Mouse (Mus musculus) CH12.LX (cell line): ENCODE results near the gene Tinagl1. TPM values are rescaled to one million over a fixed set of nuclear protein-coding genes. Genes with fewer than 3 reads are reported as not detected.

Experiments used
- DNase-seq: peaks from one replicate; pipeline ENCODE4 v3.0.0-alpha.2; 2013; ENCODE audit errors: extremely low read depth
- H3K27ac ChIP-seq: 2 replicates; pipeline ENCODE4 v1.5.1; 2012; ENCODE audit warnings: low read depth, mild to moderate bottlenecking, control low read depth, moderate library complexity; ENCODE audit not compliant: insufficient read depth
- H3K27me3 ChIP-seq: replicated peaks from 2 replicates; pipeline ENCODE3; 2012; ENCODE audit warnings: inconsistent platforms
- H3K36me3 ChIP-seq, 2 experiments: replicated peaks in 1 of 2; 2 replicates each; pipeline versions ENCODE3 to v1.6.1; 2012; ENCODE audit warnings: inconsistent platforms in 1 of 2, low read length in 1 of 2, mild to moderate bottlenecking in 1 of 2, mixed read lengths in 1 of 2, moderate library complexity in 1 of 2; ENCODE audit not compliant: control insufficient read depth in 1 of 2, insufficient read depth in 1 of 2
- H3K4me1 ChIP-seq, 2 experiments: 2 replicates each; pipeline ENCODE4 v1.6.1; 2012; ENCODE audit warnings: inconsistent platforms in 1 of 2, moderate library complexity in 1 of 2; ENCODE audit not compliant: insufficient read depth in 2 of 2, control insufficient read depth in 1 of 2
- H3K4me2 ChIP-seq: 2 replicates; pipeline ENCODE4 v1.6.1; 2012; ENCODE audit warnings: low read depth, mild to moderate bottlenecking, control low read depth; ENCODE audit not compliant: poor library complexity, insufficient read depth, severe bottlenecking
- H3K4me3 ChIP-seq, 3 experiments: fragments of 150-350 bp in 1 of 3; sonication (generic) in 1 of 3; replicated peaks in 1 of 3; 2 replicates each; pipeline versions ENCODE3 to v1.5.1; 2011 to 2012; ENCODE audit warnings: low read depth in 2 of 3, low read length in 2 of 3, mild to moderate bottlenecking in 2 of 3, moderate library complexity in 2 of 3, control low read depth in 1 of 3, improper control_type of control experiment in 1 of 3, inconsistent platforms in 1 of 3, mixed read lengths in 1 of 3; ENCODE audit not compliant: poor library complexity in 1 of 3
- H3K79me2 ChIP-seq: replicated peaks from 2 replicates; pipeline ENCODE4 v1.6.1; 2012; ENCODE audit warnings: mild to moderate bottlenecking, moderate library complexity; ENCODE audit not compliant: control insufficient read depth, poor library complexity, insufficient read depth, severe bottlenecking; ENCODE audit errors: extremely low read depth
- H3K9ac ChIP-seq: 2 replicates; pipeline ENCODE4 v1.6.1; 2012; ENCODE audit warnings: low read depth, mild to moderate bottlenecking, control low read depth, moderate library complexity; ENCODE audit not compliant: insufficient read depth
- H3K9me3 ChIP-seq: replicated peaks from 2 replicates; pipeline ENCODE3; 2012; ENCODE audit warnings: low read length, inconsistent platforms, mixed read lengths
- CHD1 ChIP-seq: IDR thresholded peaks from 2 replicates; pipeline ENCODE4 v1.6.1; 2012; ENCODE audit warnings: low read depth, low read length, improper control_type of control experiment, inconsistent platforms
- CHD2 ChIP-seq: IDR thresholded peaks from 2 replicates; pipeline ENCODE4 v1.6.1; 2011; ENCODE audit warnings: low read length, improper control_type of control experiment
- CTCF ChIP-seq, 2 experiments: IDR thresholded peaks in 1 of 2; conservative IDR thresholded peaks in 1 of 2; 2 replicates each; pipeline ENCODE4 v1.5.1; 2011 to 2012; ENCODE audit warnings: low read depth in 2 of 2, low read length in 2 of 2, improper control_type of control experiment in 1 of 2, inconsistent platforms in 1 of 2, mild to moderate bottlenecking in 1 of 2, moderate library complexity in 1 of 2
- EP300 ChIP-seq: IDR thresholded peaks from 2 replicates; pipeline ENCODE4 v1.6.1; 2011; ENCODE audit warnings: low read length, improper control_type of control experiment
- ETS1 ChIP-seq: conservative IDR thresholded peaks from 2 replicates; pipeline ENCODE4 v1.6.1; 2012; ENCODE audit warnings: low read depth, mild to moderate bottlenecking, inconsistent platforms, low read length, improper control_type of control experiment, moderate library complexity
- GABPA ChIP-seq: IDR thresholded peaks from 2 replicates; pipeline ENCODE4 v1.6.1; 2012; ENCODE audit warnings: low read depth, low read length, improper control_type of control experiment, inconsistent platforms; ENCODE audit not compliant: insufficient replicate concordance
- HCFC1 ChIP-seq: IDR thresholded peaks from 2 replicates; pipeline ENCODE4 v1.6.1; 2012; ENCODE audit warnings: low read depth, mild to moderate bottlenecking, inconsistent platforms, low read length, improper control_type of control experiment
- JUN ChIP-seq: IDR thresholded peaks from 2 replicates; pipeline ENCODE4 v1.6.1; 2011; ENCODE audit warnings: low read depth, mild to moderate bottlenecking, low read length, improper control_type of control experiment, moderate library complexity; ENCODE audit not compliant: insufficient read depth
- JUND ChIP-seq: conservative IDR thresholded peaks from 2 replicates; pipeline ENCODE4 v1.6.1; 2011; ENCODE audit warnings: low read depth, low read length, improper control_type of control experiment
- MEF2A ChIP-seq: IDR thresholded peaks from 2 replicates; pipeline ENCODE4 v1.6.1; 2014; ENCODE audit warnings: low read depth, mild to moderate bottlenecking, inconsistent platforms, low read length, improper control_type of control experiment, borderline replicate concordance
- MYC ChIP-seq: IDR thresholded peaks from 2 replicates; pipeline ENCODE4 v1.6.1; 2011; ENCODE audit warnings: low read depth, mild to moderate bottlenecking, improper control_type of control experiment, low read length
- PAX5 ChIP-seq: IDR thresholded peaks from 2 replicates; pipeline ENCODE4 v1.6.1; 2012; ENCODE audit warnings: low read length, inconsistent platforms, mixed read lengths
- POLR2A ChIP-seq: IDR thresholded peaks from 2 replicates; pipeline ENCODE4 v1.6.1; 2011; ENCODE audit warnings: low read depth, mild to moderate bottlenecking, improper control_type of control experiment, low read length
- POLR2AphosphoS2 ChIP-seq: IDR thresholded peaks from 2 replicates; pipeline ENCODE4 v1.6.1; 2011; ENCODE audit warnings: low read depth, low read length, improper control_type of control experiment
- RAD21 ChIP-seq: IDR thresholded peaks from 2 replicates; pipeline ENCODE4 v1.6.1; 2011; ENCODE audit warnings: low read depth, mild to moderate bottlenecking, low read length, improper control_type of control experiment, moderate library complexity
- RCOR1 ChIP-seq: conservative IDR thresholded peaks from 2 replicates; pipeline ENCODE4 v1.6.1; 2012; ENCODE audit warnings: low read depth, mild to moderate bottlenecking, inconsistent platforms, low read length, improper control_type of control experiment
- SIN3A ChIP-seq: IDR thresholded peaks from 2 replicates; pipeline ENCODE4 v1.6.1; 2012; ENCODE audit warnings: low read length, improper control_type of control experiment, inconsistent platforms
- USF2 ChIP-seq: conservative IDR thresholded peaks from 2 replicates; pipeline ENCODE4 v1.6.1; 2011; ENCODE audit warnings: low read depth, low read length, improper control_type of control experiment
- ZMIZ1 ChIP-seq: IDR thresholded peaks from 2 replicates; pipeline ENCODE4 v1.6.1; 2012; ENCODE audit warnings: low read depth, mild to moderate bottlenecking, inconsistent platforms, low read length, improper control_type of control experiment
- ZNF384 ChIP-seq: IDR thresholded peaks from 2 replicates; pipeline ENCODE4 v1.6.1; 2012; ENCODE audit warnings: low read depth, low read length, improper control_type of control experiment, inconsistent platforms
- dilution Hi-C: fragments of 300-500 bp; cut with MboI; formaldehyde crosslinking; loops from 2 replicates; pipeline ENCODE4 v1.14.3; 2020; ENCODE audit warnings: low sequenced_read_pairs; ENCODE audit not compliant: extremely low pct_unique_long_range_greater_than_20kb, extremely low pct_ligation_motif_present
- in situ Hi-C: fragments of 300-500 bp; cut with MboI; formaldehyde crosslinking; loops from 3 replicates; pipeline ENCODE4 v1.14.3; 2019; ENCODE audit warnings: low sequenced_read_pairs, low pct_ligation_motif_present, low pct_unique_long_range_greater_than_20kb, mixed read lengths
- polyA plus RNA-seq: library from polyadenylated mRNA; unstranded; fragments of >175 nt; gene quantifications from 2 replicates; pipeline ENCODE4 v1.2.1, GENCODE M21; 2012; ENCODE audit warnings: low read depth; ENCODE audit not compliant: insufficient read length
- total RNA-seq, 2 experiments: library from RNA; depleted of rRNA; stranded (reverse); fragments of 300-350 nt in 1 of 2; fragments of >200 nt in 1 of 2; gene quantifications; 2 replicates each; pipeline ENCODE4 v1.2.3; 2012 to 2014

Tinagl1 gene
- total and polyA plus RNA-seq, 3 experiments, result not detected

DNA sequence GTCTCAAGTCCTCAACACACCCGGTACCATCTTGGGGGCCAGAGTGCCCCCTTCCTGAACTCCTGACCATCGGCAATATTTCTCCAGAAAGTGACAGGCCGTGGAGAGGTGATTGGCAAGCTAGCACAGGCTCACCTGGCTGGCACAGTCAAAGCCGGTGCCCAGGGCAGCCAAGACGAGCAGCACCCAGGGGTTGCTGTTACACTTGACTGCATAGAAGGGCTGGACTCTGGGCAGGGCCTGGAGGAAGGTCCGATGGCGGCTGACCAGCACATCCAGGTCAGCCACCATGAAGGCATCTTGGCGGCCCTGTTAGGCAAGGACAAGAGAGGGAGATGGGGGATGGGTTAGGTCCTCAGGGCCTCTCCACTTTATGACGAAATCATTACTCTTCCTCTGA, 45.3 kb upstream of the Tinagl1 start:
- no peak overlapping the region for H3K9ac ChIP-seq
- dilution Hi-C loops (no loop called here), in situ Hi-C loops (no loop called here)
- H3K9me3 ChIP-seq, result no peaks in the 10 kb centered on the region
- peaks cover 79% of the 10 kb centered on the region for H3K27me3 ChIP-seq
- TF ChIP-seq POLR2A (no peak), CHD1 (no peak), JUN (no peak), RAD21 (no peak), RCOR1 (no peak), MYC (no peak), CHD2 (no peak)
- H3K79me2 ChIP-seq, result no peaks in the 10 kb centered on the region
- H3K4me1 ChIP-seq, result 0 out of 4 replicates have a peak, but pooled peaks cover 0 to 2% of the 10 kb centered on the region in 2 experiments
- H3K27ac ChIP-seq, result no peak overlapping the region
- no peak for DNase-seq
- H3K4me3 ChIP-seq, result no peak overlapping the region
- no peak overlapping the region for H3K4me2 ChIP-seq
- H3K36me3 ChIP-seq, result no peaks in the 10 kb centered on the region

DNA sequence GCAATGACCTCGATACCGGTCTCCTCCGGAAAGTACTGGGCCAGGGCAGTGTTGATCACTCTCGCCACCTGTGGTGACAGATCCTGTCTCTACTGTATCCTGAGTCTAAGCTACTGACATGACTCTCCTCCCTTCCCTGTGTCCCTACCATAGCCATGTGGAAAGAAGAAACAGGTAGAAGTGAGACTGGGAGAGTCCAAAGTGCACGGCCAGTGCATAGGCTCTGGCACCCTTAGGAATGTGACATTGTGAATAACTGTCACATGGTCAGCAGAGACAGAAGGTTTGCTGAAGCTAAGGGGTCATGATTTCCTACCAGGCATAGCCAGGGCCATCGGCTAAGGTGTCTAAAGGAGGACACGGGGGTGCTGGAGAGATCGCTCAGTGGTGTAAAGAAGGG, 40.5 kb upstream of the Tinagl1 start:
- in situ Hi-C loops, result no loop called here
- Histone ChIP-seq H3K27ac (no peak overlapping the region), H3K9ac (no peak overlapping the region), H3K79me2 (no peaks in the 10 kb centered on the region), H3K4me2 (no peak overlapping the region), H3K27me3 (peaks cover 87% of the 10 kb centered on the region), H3K4me3 (no peak overlapping the region), H3K4me1 (0 out of 4 replicates have a peak, but pooled peaks cover 0 to 2% of the 10 kb centered on the region in 2 experiments), H3K36me3 (no peaks in the 10 kb centered on the region), H3K9me3 (no peaks in the 10 kb centered on the region)
- TF ChIP-seq PAX5, result no peak
- TF ChIP-seq CHD2, result no peak
- no peak for TF ChIP-seq USF2
- no peak for TF ChIP-seq JUND
- no peak for TF ChIP-seq EP300
- no peak for TF ChIP-seq ZMIZ1
- no peak for TF ChIP-seq POLR2AphosphoS2
- TF ChIP-seq CTCF (conservative IDR thresholded peaks at IDR 0.05 in 1 of 2, IDR thresholded peaks at IDR 0.05 in 1 of 2; ENCODE audit: low read depth in 2 of 2, low read length in 2 of 2), result no peak
- no peak for TF ChIP-seq ETS1
- TF ChIP-seq GABPA, result no peak
- no peak for TF ChIP-seq MYC
- TF ChIP-seq HCFC1, result no peak
- no peak for TF ChIP-seq SIN3A
- TF ChIP-seq MEF2A, result no peak
- TF ChIP-seq ZNF384, result no peak
- dilution Hi-C loops, result no loop called here
- DNase-seq, result no peak
